Mouse (Mus musculus): Measurements from ENCODE around the gene Sox18. TPM values are rescaled to one million over a fixed set of nuclear protein-coding genes. Genes with fewer than 3 reads are reported as not detected.

Gene Sox18
- polyA plus RNA-seq, 1 experiment, result 47.5 TPM

GRCm38 (mm10) chr2:181692304-181692703 lies 20.9 kb upstream of the Sox18 start:
- no peak for TF ChIP-seq POLR2A (IDR thresholded peaks at IDR 0.05; ENCODE audit: low read depth, low read length)
- TF ChIP-seq CTCF (IDR thresholded peaks at IDR 0.05; ENCODE audit: extremely low read depth, insufficient read depth, insufficient read length, insufficient replicate concordance), result no peak
- H3K27ac ChIP-seq (ENCODE audit: insufficient read depth, low read length), result peak overlapping the region; percentile 98
- peaks cover 34% of the 10 kb centered on the region; the same call in 1 of the 2 replicates for H3K4me1 ChIP-seq (ENCODE audit: control insufficient read depth, insufficient read depth, insufficient read length)
- WGBS, result 58% methylated on average over 3 of the region's 3 CpGs
- H3K4me3 ChIP-seq (ENCODE audit: extremely low read depth, insufficient read depth, insufficient read length), result peak overlapping the region; percentile 78; the same call in 1 of the 2 replicates
- DNase-seq (ENCODE audit: low read depth in 1 of 2, low spot score in 2 of 2), result no peak
- peaks cover 15% of the 10 kb centered on the region for H3K36me3 ChIP-seq (ENCODE audit: control insufficient read depth, insufficient read depth, low read length)
- H3K27me3 ChIP-seq (ENCODE audit: control insufficient read depth, insufficient read depth, low read length), result no peaks in the 10 kb centered on the region

DNA sequence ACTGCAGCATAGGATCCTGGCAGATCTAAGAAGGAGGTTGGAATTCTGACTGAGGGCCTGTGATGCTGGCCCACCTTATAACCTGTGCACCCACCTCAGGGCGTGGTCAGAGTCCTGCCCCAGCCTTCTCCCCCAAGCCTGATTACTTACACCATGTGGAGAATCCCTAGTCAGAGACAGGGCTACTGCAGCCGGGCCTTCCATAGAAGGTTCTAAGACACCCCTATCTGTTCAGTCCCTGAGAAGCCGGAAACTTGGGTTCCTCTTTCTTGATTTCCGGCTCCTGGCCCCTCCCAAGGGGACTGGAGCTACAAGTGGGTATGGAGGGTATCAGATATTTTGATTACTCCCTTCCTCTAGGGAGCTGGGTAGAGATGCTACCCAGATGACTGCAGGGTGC lies 20.1 kb upstream of the Sox18 start:
- Histone ChIP-seq H3K4me3 (ENCODE audit: extremely low read depth, insufficient read depth, insufficient read length) (peak overlapping the region; percentile 50), H3K4me1 (ENCODE audit: control insufficient read depth, insufficient read depth, insufficient read length) (peaks cover 34% of the 10 kb centered on the region; the same call in 1 of the 2 replicates), H3K27me3 (ENCODE audit: control insufficient read depth, insufficient read depth, low read length) (no peaks in the 10 kb centered on the region), H3K27ac (ENCODE audit: insufficient read depth, low read length) (peak overlapping the region; percentile 98), H3K36me3 (ENCODE audit: control insufficient read depth, insufficient read depth, low read length) (peaks cover 17% of the 10 kb centered on the region)
- WGBS, result 19% methylated on average over 4 of the region's 4 CpGs
- DNase-seq (ENCODE audit: low read depth in 1 of 2, low spot score in 2 of 2), result peak in 1 of 2 experiments; percentile 47
- no peak for TF ChIP-seq POLR2A (IDR thresholded peaks at IDR 0.05; ENCODE audit: low read depth, low read length)

DNA sequence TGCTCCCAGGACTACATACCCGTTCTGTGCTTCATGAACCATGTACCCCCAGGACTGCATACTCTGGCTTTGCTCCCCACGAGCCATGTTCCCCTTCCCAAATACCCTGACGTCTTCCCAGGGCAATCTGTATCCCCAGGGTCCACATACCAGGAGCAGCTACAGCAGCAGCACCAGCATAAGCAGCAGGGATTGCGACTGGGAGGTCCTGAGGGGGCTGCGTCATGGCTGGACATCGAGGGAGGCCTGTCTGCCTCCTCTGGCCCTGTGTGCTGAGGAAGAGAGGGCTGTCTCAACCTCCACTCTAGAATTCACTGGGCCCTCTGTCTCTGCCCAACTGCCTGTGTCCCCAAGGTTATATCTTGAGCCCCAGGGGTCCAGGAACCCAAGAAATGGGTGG lies 19.6 kb upstream of the Sox18 start:
- Histone ChIP-seq H3K27ac (ENCODE audit: insufficient read depth, low read length) (0 out of 2 replicates have a peak overlapping the region, but pooled peaks have one; percentile 50), H3K4me3 (ENCODE audit: extremely low read depth, insufficient read depth, insufficient read length) (peak overlapping the region; percentile 50; the same call in 1 of the 2 replicates), H3K36me3 (ENCODE audit: control insufficient read depth, insufficient read depth, low read length) (peaks cover 17% of the 10 kb centered on the region), H3K27me3 (ENCODE audit: control insufficient read depth, insufficient read depth, low read length) (no peaks in the 10 kb centered on the region), H3K4me1 (ENCODE audit: control insufficient read depth, insufficient read depth, insufficient read length) (peaks cover 34% of the 10 kb centered on the region; the same call in 1 of the 2 replicates)
- no peak for DNase-seq (ENCODE audit: low read depth in 1 of 2, low spot score in 2 of 2)
- TF ChIP-seq POLR2A (IDR thresholded peaks at IDR 0.05; ENCODE audit: low read depth, low read length), result no peak
- no peak for TF ChIP-seq CTCF (IDR thresholded peaks at IDR 0.05; ENCODE audit: extremely low read depth, insufficient read depth, insufficient read length, insufficient replicate concordance)
- 71% methylated on average over 6 of the region's 6 CpGs for WGBS

- Histone ChIP-seq H3K27ac (ENCODE audit: insufficient read depth, low read length) (no peak overlapping the region), H3K4me1 (ENCODE audit: control insufficient read depth, insufficient read depth, insufficient read length) (peaks cover 33% of the 10 kb centered on the region; the same call in 1 of the 2 replicates), H3K36me3 (ENCODE audit: control insufficient read depth, insufficient read depth, low read length) (peaks cover 20% of the 10 kb centered on the region), H3K27me3 (ENCODE audit: control insufficient read depth, insufficient read depth, low read length) (no peaks in the 10 kb centered on the region), H3K4me3 (ENCODE audit: extremely low read depth, insufficient read depth, insufficient read length) (no peak overlapping the region)
- WGBS, result 79% methylated on average over 10 of the region's 10 CpGs
- TF ChIP-seq POLR2A (IDR thresholded peaks at IDR 0.05; ENCODE audit: low read depth, low read length) (no peak), CTCF (IDR thresholded peaks at IDR 0.05; ENCODE audit: extremely low read depth, insufficient read depth, insufficient read length, insufficient replicate concordance) (no peak)
- no peak for DNase-seq (ENCODE audit: low read depth in 1 of 2, low spot score in 2 of 2)
These were observed 18.2 kb upstream of the Sox18 start for GRCm38 (mm10) chr2:181689466-181690160.

DNA sequence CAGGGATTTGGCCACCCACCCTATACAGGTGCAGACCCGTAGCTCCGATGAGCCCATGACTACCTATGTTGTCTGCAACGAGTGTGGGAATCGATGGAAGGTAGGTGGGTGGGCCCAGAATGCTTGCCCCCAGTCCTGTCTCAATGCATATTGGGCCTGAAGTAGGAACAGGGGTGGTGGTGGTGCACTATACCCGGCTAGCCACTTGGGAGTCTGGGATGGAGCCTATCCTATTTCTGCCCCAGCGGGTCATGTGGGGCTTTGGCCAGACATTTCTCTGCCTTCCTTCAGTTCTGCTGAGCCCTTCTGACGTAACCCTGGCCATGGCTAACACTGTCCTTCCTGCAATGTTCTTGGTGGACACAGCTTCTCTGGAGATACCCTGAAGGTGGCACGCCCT lies 16.1 kb upstream of the Sox18 start:
- 88% methylated on average over 8 of the region's 8 CpGs for WGBS
- DNase-seq (ENCODE audit: low read depth in 1 of 2, low spot score in 2 of 2), result no peak
- H3K27me3 ChIP-seq (ENCODE audit: control insufficient read depth, insufficient read depth, low read length), result no peaks in the 10 kb centered on the region
- peaks cover 27% of the 10 kb centered on the region; the same call in 1 of the 2 replicates for H3K4me1 ChIP-seq (ENCODE audit: control insufficient read depth, insufficient read depth, insufficient read length)
- peaks cover 20% of the 10 kb centered on the region for H3K36me3 ChIP-seq (ENCODE audit: control insufficient read depth, insufficient read depth, low read length)
- no peak for TF ChIP-seq CTCF (IDR thresholded peaks at IDR 0.05; ENCODE audit: extremely low read depth, insufficient read depth, insufficient read length, insufficient replicate concordance)
- no peak for TF ChIP-seq POLR2A (IDR thresholded peaks at IDR 0.05; ENCODE audit: low read depth, low read length)
- no peak overlapping the region for H3K4me3 ChIP-seq (ENCODE audit: extremely low read depth, insufficient read depth, insufficient read length)
- no peak overlapping the region for H3K27ac ChIP-seq (ENCODE audit: insufficient read depth, low read length)

DNA sequence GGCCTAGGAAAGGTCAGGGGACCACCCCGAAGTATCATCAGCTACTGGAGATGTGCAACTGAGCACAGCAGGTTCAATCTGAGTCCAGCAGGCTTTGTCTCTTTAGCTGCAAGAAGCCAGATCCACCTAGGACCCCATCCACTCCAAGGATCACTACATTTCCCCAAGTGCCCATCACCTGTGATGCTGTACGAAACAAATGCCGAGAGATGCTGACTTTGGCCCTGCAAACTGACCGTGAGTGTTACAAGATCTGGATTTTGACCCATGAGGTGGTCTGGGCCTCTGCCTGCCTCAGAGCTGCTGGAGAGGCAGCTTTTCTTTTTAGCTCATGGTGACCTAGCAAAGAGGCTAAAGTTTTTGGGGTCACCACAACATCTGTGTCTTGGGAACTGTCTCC lies 14.2 kb upstream of the Sox18 start:
- H3K36me3 ChIP-seq (ENCODE audit: control insufficient read depth, insufficient read depth, low read length), result peaks cover 18% of the 10 kb centered on the region
- WGBS, result 92% methylated on average over 4 of the region's 4 CpGs
- DNase-seq (ENCODE audit: low read depth in 1 of 2, low spot score in 2 of 2), result no peak
- TF ChIP-seq CTCF (IDR thresholded peaks at IDR 0.05; ENCODE audit: extremely low read depth, insufficient read depth, insufficient read length, insufficient replicate concordance), result no peak
- no peak for TF ChIP-seq POLR2A (IDR thresholded peaks at IDR 0.05; ENCODE audit: low read depth, low read length)
- H3K4me1 ChIP-seq (ENCODE audit: control insufficient read depth, insufficient read depth, insufficient read length), result peaks cover 18% of the 10 kb centered on the region; the same call in 1 of the 2 replicates
- no peaks in the 10 kb centered on the region for H3K27me3 ChIP-seq (ENCODE audit: control insufficient read depth, insufficient read depth, low read length)
- no peak overlapping the region for H3K4me3 ChIP-seq (ENCODE audit: extremely low read depth, insufficient read depth, insufficient read length)
- no peak overlapping the region for H3K27ac ChIP-seq (ENCODE audit: insufficient read depth, low read length)

GRCm38 (mm10) chr2:181684713-181685112 lies 13.3 kb upstream of the Sox18 start:
- WGBS, result 86% methylated on average over 1 of the region's 1 CpGs
- TF ChIP-seq POLR2A (IDR thresholded peaks at IDR 0.05; ENCODE audit: low read depth, low read length) (no peak), CTCF (IDR thresholded peaks at IDR 0.05; ENCODE audit: extremely low read depth, insufficient read depth, insufficient read length, insufficient replicate concordance) (no peak)
- Histone ChIP-seq H3K4me3 (ENCODE audit: extremely low read depth, insufficient read depth, insufficient read length) (no peak overlapping the region), H3K4me1 (ENCODE audit: control insufficient read depth, insufficient read depth, insufficient read length) (peaks cover 12% of the 10 kb centered on the region), H3K36me3 (ENCODE audit: control insufficient read depth, insufficient read depth, low read length) (peaks cover 16% of the 10 kb centered on the region), H3K27me3 (ENCODE audit: control insufficient read depth, insufficient read depth, low read length) (no peaks in the 10 kb centered on the region), H3K27ac (ENCODE audit: insufficient read depth, low read length) (no peak overlapping the region)
- DNase-seq (ENCODE audit: low read depth in 1 of 2, low spot score in 2 of 2), result no peak
